Mouse (Mus musculus) cerebellum, postnatal 14 days (tissue): Measurements from ENCODE around the gene Lgals9.
A peak's percentile ranks its signal among the peaks of the same experiment; 100 is the strongest.
"Not testable (repeated sequence)": the region's sequence is repeated elsewhere in the genome, so short reads cannot be mapped to it uniquely, and the experiment has no call there.

Source experiments
- DNase-seq, 2 experiments: peaks; one replicate each; pipeline ENCODE4 v3.0.0; 2021; ENCODE audit warnings: mixed read lengths in 2 of 2

Gene Lgals9

GRCm38 (mm10) chr11:78984483-78985177, at the start of gene Lgals9:
Gene Lgals9, minus strand, starts transcription at chr11:78984946.
- no peak for DNase-seq

- no peak for DNase-seq
Observed at GRCm38 (mm10) chr11:79033636-79034035, 48.9 kb upstream of the Lgals9 start.

- no peak for DNase-seq
Observed at GRCm38 (mm10) chr11:79033021-79033420, 48.3 kb upstream of the Lgals9 start.

- no peak for DNase-seq
Observed at GRCm38 (mm10) chr11:79031452-79031746, 46.7 kb upstream of the Lgals9 start.

GRCm38 (mm10) chr11:79030570-79031451, 46.1 kb upstream of the Lgals9 start:
- DNase-seq, result peak; percentile 89 to 95

GRCm38 (mm10) chr11:79023751-79024150, 39.0 kb upstream of the Lgals9 start:
- no peak for DNase-seq

GRCm38 (mm10) chr11:79023342-79023741, 38.6 kb upstream of the Lgals9 start:
- DNase-seq, result no peak

- no peak for DNase-seq
Observed at GRCm38 (mm10) chr11:79022836-79023235, 38.1 kb upstream of the Lgals9 start.

- DNase-seq, result no peak
Observed at GRCm38 (mm10) chr11:79020535-79021045, 35.8 kb upstream of the Lgals9 start.

- DNase-seq, result peak in 1 of 2 experiments; percentile 53
Observed at GRCm38 (mm10) chr11:79019839-79020534, 35.2 kb upstream of the Lgals9 start.

GRCm38 (mm10) chr11:79018954-79019704, 34.4 kb upstream of the Lgals9 start:
- DNase-seq, result peak; percentile 73 to 85

GRCm38 (mm10) chr11:79017161-79017606, 32.4 kb upstream of the Lgals9 start:
- no peak for DNase-seq

- peak; percentile 47 to 52 for DNase-seq
Observed at GRCm38 (mm10) chr11:79016236-79016635, 31.5 kb upstream of the Lgals9 start.

GRCm38 (mm10) chr11:79015660-79016215, 31.0 kb upstream of the Lgals9 start:
- no peak for DNase-seq

- DNase-seq, result no peak
Observed at GRCm38 (mm10) chr11:79014602-79015325, 30.0 kb upstream of the Lgals9 start.

GRCm38 (mm10) chr11:79013806-79014205, 29.1 kb upstream of the Lgals9 start:
- DNase-seq, result no peak

- peak in 1 of 2 experiments; percentile 0 for DNase-seq
Observed at GRCm38 (mm10) chr11:79013056-79013455, 28.3 kb upstream of the Lgals9 start.

- no peak for DNase-seq
Observed at GRCm38 (mm10) chr11:79012529-79012928, 27.8 kb upstream of the Lgals9 start.

- no peak for DNase-seq
Observed at GRCm38 (mm10) chr11:79008891-79009290, 24.1 kb upstream of the Lgals9 start.

- DNase-seq, result no peak
Observed at GRCm38 (mm10) chr11:79008007-79008775, 23.4 kb upstream of the Lgals9 start.

- not testable (repeated sequence) for DNase-seq
Observed at GRCm38 (mm10) chr11:79007356-79007755, 22.6 kb upstream of the Lgals9 start.
